Mouse (Mus musculus) small intestine, adult 2 months (tissue): Measurements from ENCODE around the gene Cnot8. TPM values are rescaled to one million over a fixed set of nuclear protein-coding genes. Genes with fewer than 3 reads are reported as not detected.

ENCODE experiments used
- H3K27ac ChIP-seq: fragments of 200-500 bp; 2 replicates; pipeline ENCODE4 v1.5.1; 2012; ENCODE audit warnings: low read depth, low read length, control low read depth, inconsistent platforms; ENCODE audit not compliant: insufficient read depth
- H3K27me3 ChIP-seq: fragments of 200-500 bp; 2 replicates; pipeline ENCODE4 v1.6.1; 2012; ENCODE audit warnings: mild to moderate bottlenecking, moderate library complexity, low read length, inconsistent platforms; ENCODE audit not compliant: control insufficient read depth, insufficient read depth
- H3K36me3 ChIP-seq: fragments of 200-500 bp; 2 replicates; pipeline ENCODE4 v1.6.1; 2012; ENCODE audit warnings: mild to moderate bottlenecking, low read length, control low read depth, inconsistent platforms; ENCODE audit not compliant: control insufficient read depth, insufficient read depth
- H3K4me1 ChIP-seq: fragments of 200-500 bp; 2 replicates; pipeline ENCODE4 v1.6.1; 2012; ENCODE audit warnings: low read length, inconsistent platforms, mixed read lengths; ENCODE audit not compliant: control insufficient read depth, insufficient read depth, insufficient read length
- H3K4me3 ChIP-seq: fragments of 200-500 bp; 2 replicates; pipeline ENCODE4 v1.5.1; 2012; ENCODE audit warnings: low read depth, mild to moderate bottlenecking, control low read depth, inconsistent platforms, low read length, moderate library complexity
- CTCF ChIP-seq: fragments of 200-500 bp; IDR thresholded peaks from 2 replicates; pipeline ENCODE4 v1.5.1; 2012; ENCODE audit warnings: low read depth, mild to moderate bottlenecking, control low read depth, inconsistent platforms, low read length, moderate library complexity, mixed read lengths; ENCODE audit not compliant: insufficient replicate concordance, insufficient read length; ENCODE audit errors: extremely low read depth
- POLR2A ChIP-seq: fragments of 200-500 bp; IDR thresholded peaks from 2 replicates; pipeline ENCODE4 v1.6.1; 2012; ENCODE audit warnings: low read depth, mild to moderate bottlenecking, control low read depth, inconsistent platforms, low read length, moderate library complexity
- WGBS: fragments of 180-500 bp; shearing (Covaris S2); methylation state at CpG from one replicate; pipeline ENCODE4 v1.1.7; 2018; 5-methylcytosine and 5-hydroxymethylcytosine counted together
- polyA plus RNA-seq: library from polyadenylated mRNA; depleted of rRNA; stranded (reverse); fragments of >200 nt; gene quantifications from 2 replicates; pipeline ENCODE4 v1.2.3, GENCODE M21; 2012

Cnot8 gene
- polyA plus RNA-seq, 1 experiment = 26.6 TPM

GRCm38 (mm10) chr11:58081716-58082115, 22.2 kb upstream of the Cnot8 start:
- no peak overlapping the region for H3K27ac ChIP-seq
- no peaks in the 10 kb centered on the region for H3K27me3 ChIP-seq
- no peak for TF ChIP-seq CTCF
- TF ChIP-seq POLR2A = no peak
- no peak overlapping the region for H3K4me3 ChIP-seq
- WGBS = 83% methylated on average over 6 of the region's 6 CpGs
- H3K36me3 ChIP-seq = no peaks in the 10 kb centered on the region
- H3K4me1 ChIP-seq = no peaks in the 10 kb centered on the region

GRCm38 (mm10) chr11:58092541-58092940, 11.4 kb upstream of the Cnot8 start:
- TF ChIP-seq CTCF (no peak), POLR2A (no peak)
- Histone ChIP-seq H3K27ac (peak overlapping the region; percentile 17; the same call in 1 of the 2 replicates), H3K36me3 (no peaks in the 10 kb centered on the region), H3K4me3 (peak overlapping the region; percentile 54), H3K27me3 (no peaks in the 10 kb centered on the region), H3K4me1 (peaks cover 2% of the 10 kb centered on the region; the same call in 1 of the 2 replicates)
- 12% methylated on average over 4 of the region's 4 CpGs for WGBS

- Histone ChIP-seq H3K4me1 (peaks cover 2% of the 10 kb centered on the region), H3K27me3 (no peaks in the 10 kb centered on the region), H3K36me3 (no peaks in the 10 kb centered on the region), H3K4me3 (peak within 1 kb of the TSS; percentile 54), H3K27ac (peak within 1 kb of the TSS; percentile 17; the same call in 1 of the 2 replicates)
- WGBS = 19% methylated on average over 12 of the region's 12 CpGs
- TF ChIP-seq POLR2A (peak; percentile 45; the same call in 1 of the 2 replicates), CTCF (no peak)
Observed at GRCm38 (mm10) chr11:58093021-58093528, 10.9 kb upstream of the Cnot8 start, which contains the start of gene Gm12248. Gene Gm12248 (minus strand): TSS chr11:58093134.

DNA sequence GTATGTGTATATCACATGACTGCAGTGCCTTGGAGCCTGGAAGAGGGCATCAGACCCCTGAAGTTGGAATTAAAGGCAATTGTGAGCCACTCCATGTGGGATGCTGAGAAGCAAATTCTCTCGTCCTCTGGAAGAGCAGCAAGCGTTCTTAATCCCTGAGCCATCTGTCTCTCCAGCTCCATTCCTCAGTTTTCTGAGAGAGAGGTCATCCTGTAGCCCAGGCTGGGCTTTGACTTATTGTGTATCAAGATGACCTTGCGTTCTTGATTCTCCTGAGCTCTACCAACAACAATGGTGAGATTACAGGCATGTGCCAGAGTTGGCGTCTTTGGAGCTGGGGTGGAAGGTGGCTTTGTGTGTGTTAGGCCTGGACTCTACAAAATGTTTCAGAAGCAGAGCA, 9.2 kb upstream of the Cnot8 start:
- H3K36me3 ChIP-seq = no peaks in the 10 kb centered on the region
- 94% methylated on average over 4 of the region's 4 CpGs for WGBS
- no peak overlapping the region for H3K27ac ChIP-seq
- peaks cover 2% of the 10 kb centered on the region for H3K4me1 ChIP-seq
- H3K4me3 ChIP-seq = no peak overlapping the region
- no peaks in the 10 kb centered on the region for H3K27me3 ChIP-seq
- no peak for TF ChIP-seq POLR2A
- TF ChIP-seq CTCF = no peak

GRCm38 (mm10) chr11:58095561-58095960, 8.4 kb upstream of the Cnot8 start:
- H3K4me3 ChIP-seq = no peak overlapping the region
- H3K27ac ChIP-seq = no peak overlapping the region
- H3K27me3 ChIP-seq = no peaks in the 10 kb centered on the region
- TF ChIP-seq POLR2A (no peak), CTCF (no peak)
- 73% methylated on average over 1 of the region's 1 CpGs for WGBS
- H3K4me1 ChIP-seq = peaks cover 2% of the 10 kb centered on the region
- H3K36me3 ChIP-seq = no peaks in the 10 kb centered on the region

DNA sequence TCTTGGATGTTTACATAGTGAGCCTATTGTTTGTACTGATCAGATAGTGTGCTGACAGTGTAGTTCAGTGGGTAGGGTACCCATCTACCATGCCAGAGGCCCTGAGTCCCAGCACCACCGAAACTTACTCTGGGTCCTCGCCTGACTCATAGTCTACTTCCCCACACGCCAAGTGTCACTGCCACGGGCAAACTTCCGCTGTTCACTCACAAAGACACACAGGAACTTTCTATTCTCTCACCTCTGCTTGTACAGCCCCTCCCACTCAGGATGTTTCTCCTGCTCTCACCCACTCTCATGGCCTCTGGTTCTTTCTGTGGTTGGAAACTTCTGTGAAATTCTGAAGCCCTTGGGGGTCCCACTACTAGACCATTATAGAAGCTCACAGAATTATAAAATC, 7.8 kb upstream of the Cnot8 start:
- Histone ChIP-seq H3K27me3 (no peaks in the 10 kb centered on the region), H3K4me1 (peaks cover 2% of the 10 kb centered on the region), H3K27ac (no peak overlapping the region), H3K4me3 (no peak overlapping the region), H3K36me3 (no peaks in the 10 kb centered on the region)
- 33% methylated on average over 5 of the region's 5 CpGs for WGBS
- TF ChIP-seq POLR2A (no peak), CTCF (no peak)

DNA sequence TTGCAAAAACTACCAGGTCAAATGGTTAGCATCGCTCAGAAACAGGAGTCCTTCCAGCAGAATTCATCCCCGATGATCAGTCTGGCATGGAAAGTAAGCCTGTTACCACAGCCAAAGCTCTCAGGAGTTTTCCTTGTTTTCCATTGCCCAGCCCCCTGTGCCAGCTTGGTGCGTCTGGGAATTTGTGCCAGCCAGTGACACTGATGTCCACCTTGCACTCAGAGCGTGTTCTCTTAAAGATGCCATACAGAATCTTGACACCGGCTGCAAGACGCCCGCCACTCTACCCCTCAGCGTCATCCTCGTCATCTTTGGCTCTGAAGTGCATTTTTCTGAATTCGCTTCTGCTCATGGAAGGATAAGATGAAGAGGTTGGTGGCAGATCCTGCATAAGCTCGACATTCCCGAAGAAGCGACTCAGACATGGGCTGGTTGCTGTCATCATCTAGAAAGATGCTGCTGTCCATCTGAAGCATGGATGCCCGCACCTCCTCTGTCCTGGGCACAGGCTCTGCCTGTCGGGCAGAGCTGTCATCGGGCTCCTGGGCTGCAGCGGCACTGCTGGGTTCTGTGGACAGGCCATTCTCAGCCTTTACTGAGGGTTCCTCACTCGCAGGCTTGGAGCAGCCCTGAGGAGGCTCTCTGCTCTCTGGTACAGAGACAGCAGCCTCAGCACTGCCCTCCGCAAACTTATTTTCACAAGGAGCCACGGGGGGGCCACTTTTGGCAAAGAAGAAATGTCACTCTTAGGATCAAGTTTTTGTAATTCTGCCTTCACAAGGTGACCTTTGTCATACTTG, 6.9 kb upstream of the Cnot8 start:
- peaks cover 2% of the 10 kb centered on the region for H3K4me1 ChIP-seq
- H3K27ac ChIP-seq = no peak overlapping the region
- TF ChIP-seq POLR2A (no peak), CTCF (no peak)
- no peaks in the 10 kb centered on the region for H3K27me3 ChIP-seq
- 73% methylated on average over 20 of the region's 20 CpGs for WGBS
- no peaks in the 10 kb centered on the region for H3K36me3 ChIP-seq
- H3K4me3 ChIP-seq = no peak overlapping the region; the same call in 1 of the 2 replicates
